Mouse (Mus musculus) heart, postnatal 14 days (tissue): Measurements from ENCODE around the gene Ddr2. TPM values are rescaled to one million over a fixed set of nuclear protein-coding genes. Genes with fewer than 3 reads are reported as not detected.

Experiments
- DNase-seq, 2 experiments: peaks; one replicate each; pipeline ENCODE4 v3.0.0; 2021 to 2022
- intact Hi-C: fragments of 180-260 bp; cut with DNase I; formaldehyde crosslinking; loops from one replicate; pipeline ENCODE4 v1.15.1; 2025
- long read RNA-seq, 2 experiments: library from polyadenylated mRNA; stranded (forward); transcript quantifications; one replicate each; pipeline ENCODE4 v2.0.0; 2021
- total RNA-seq, 2 experiments: library from RNA; stranded (reverse); gene quantifications; 2 replicates each; pipeline ENCODE4 v1.2.3; 2021

Ddr2 gene
- total RNA-seq, result 10 to 100 TPM; 25.3 to 26.8 TPM
- long read RNA-seq, experiment 1, partial matches to known transcripts, result 1 of 4 reads
- long read RNA-seq, experiment 1, other reads (novel, unspliced or antisense), result 3 of 4 reads
- long read RNA-seq, experiment 2, partial matches to known transcripts, result 2 of 5 reads
- long read RNA-seq, experiment 2, other reads (novel, unspliced or antisense), result 3 of 5 reads

- peak; percentile 73 to 74 for DNase-seq
- intact Hi-C loops, result loop anchor here (5.0 kb wide), 1 partner anchor 98 kb away; no protein-coding TSS in a partner anchor
Measured at GRCm38 (mm10) chr1:170110516-170111332, at the start of gene Ddr2. TSS of gene Ddr2 (minus strand) at chr1:170110762.

DNA sequence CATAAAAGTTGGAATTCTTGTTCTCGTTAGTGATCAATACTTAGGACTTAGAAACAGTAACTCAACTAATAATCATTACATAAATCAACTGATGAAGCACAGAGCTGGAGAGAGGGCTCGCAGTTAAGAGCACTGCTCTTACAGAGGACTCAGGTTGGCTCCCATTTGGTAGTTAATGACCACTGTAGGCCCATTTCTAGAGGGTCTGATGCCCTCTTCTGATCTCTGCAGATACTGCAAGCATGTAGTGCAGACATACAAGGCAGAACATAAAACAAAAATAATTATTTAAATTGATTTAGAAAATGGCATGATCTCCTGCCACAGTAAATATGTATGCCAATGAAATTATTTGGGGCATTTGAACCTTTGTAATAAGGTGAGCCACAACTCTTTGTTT, 49.1 kb upstream of the Ddr2 start:
- intact Hi-C loops, result no loop called here
- no peak for DNase-seq

- intact Hi-C loops, result no loop called here
- no peak for DNase-seq
Measured at GRCm38 (mm10) chr1:170155761-170156160, 45.2 kb upstream of the Ddr2 start.

DNA sequence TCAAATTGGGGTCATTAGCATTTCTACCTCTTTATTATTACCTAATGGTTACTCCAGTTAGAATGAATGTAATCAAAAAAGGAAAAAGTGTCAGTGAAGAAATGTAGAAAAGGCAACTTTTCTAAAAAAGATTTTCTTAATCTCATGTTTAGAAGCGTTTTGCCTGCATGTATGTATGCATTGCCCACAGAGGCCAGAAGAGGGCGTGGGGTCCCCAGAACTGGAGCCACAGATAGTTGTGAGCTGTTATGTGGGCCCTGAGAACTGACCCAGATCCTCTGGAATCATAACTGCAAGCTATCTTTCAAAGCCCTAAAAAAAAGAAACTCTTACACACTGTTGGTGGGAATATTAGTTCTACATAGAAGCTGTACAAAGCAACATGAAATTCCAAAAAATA, 44.7 kb upstream of the Ddr2 start:
- no peak for DNase-seq
- intact Hi-C loops, result no loop called here

GRCm38 (mm10) chr1:170153986-170154385, 43.4 kb upstream of the Ddr2 start:
- intact Hi-C loops, result no loop called here
- no peak for DNase-seq

GRCm38 (mm10) chr1:170152552-170152951, 42.0 kb upstream of the Ddr2 start:
- no peak for DNase-seq
- intact Hi-C loops, result no loop called here

GRCm38 (mm10) chr1:170150870-170151269, 40.3 kb upstream of the Ddr2 start:
- intact Hi-C loops, result no loop called here
- DNase-seq, result no peak

DNA sequence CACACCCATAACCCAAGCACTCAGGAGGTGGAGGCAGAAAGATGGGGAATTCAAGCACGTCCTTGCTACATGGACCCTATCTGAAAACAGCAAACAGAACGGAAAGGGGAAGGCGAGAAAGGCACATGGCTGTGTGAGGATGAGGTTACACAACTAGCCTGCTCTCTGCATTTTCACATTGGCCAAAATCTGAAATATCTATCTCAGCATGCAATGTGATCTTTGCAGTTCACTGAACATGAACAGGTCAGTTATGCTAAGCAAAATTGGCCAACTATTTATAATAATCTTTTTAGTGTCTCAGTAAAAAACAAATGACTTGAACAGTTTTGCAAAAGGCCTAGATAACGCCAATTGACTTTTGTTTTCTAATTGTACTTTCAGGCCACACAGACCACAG, 39.2 kb upstream of the Ddr2 start:
- DNase-seq, result no peak
- intact Hi-C loops, result no loop called here

DNA sequence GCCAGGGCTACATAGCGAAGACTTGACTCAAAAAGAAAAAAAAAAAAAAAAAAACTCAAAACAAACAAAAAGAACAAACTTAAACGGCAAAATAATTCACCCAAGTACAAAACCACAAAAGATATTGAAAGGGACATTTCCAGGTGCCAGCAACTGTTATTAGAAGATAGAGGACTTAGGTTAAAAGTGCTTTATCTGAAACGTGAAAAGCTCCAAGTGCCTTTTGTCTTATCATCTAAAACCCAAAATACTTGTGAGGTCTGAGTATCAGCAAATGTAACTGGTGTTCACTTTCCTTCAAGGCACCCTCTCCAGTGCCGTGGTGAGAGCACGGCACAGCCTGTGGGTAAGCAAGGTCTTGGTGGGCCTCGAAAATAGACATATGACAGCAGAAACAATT, 38.0 kb upstream of the Ddr2 start:
- no peak for DNase-seq
- intact Hi-C loops, result no loop called here

DNA sequence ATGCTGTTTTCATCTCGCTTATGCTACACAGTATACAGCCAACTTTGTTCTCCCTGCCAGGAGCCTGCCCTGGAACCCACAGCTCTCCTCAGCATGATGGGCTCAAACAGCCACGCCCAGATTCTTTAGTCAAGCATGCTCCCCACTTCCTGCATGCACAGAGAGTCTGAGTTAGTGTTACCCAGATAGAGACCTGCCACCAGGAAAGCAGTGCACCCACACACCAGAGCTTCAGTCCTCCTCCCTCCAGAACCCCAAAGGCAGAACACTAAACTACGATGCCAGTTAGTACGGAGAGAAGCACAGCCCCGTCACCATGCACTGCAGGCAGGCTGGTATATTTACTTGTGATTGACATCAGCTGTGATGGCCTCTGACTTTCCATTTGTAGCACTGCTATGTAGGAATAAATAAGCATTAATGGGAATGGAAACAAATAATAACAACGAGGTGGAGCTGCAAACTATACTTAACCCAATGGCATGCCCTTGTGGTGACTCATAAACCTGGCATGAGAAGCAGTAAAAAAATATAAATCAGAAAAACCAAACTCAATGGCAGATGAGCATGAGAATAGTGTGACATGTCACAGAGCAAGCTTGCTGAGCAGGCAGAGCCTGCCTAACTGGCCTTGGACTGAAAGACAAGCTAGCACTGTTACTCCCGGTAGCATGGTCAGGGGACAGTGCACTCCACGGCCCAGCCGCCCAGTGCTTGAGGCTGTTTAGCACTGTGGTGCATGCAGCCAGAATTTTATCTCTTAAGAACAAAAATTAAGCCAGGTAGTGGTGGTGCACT, 37.3 kb upstream of the Ddr2 start:
- DNase-seq, result no peak

DNA sequence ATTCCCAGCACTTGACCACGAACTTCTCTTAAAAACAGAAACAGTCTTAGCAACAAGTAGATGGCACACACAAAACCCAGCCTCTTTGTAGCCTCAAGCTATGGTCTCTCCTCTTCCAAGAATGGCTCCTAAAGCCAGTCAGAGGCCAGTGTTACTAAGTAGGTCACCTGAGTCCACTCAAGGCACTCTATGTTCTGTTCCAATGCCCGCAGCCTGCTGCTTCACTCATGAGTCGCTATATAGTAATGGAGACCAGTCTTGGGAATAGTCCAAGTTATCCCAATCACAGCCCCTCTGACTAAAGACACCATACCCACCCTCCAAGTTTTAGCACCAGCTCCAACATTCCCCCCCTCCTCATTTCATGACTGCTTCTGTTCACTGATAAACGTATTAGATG, 35.0 kb upstream of the Ddr2 start:
- intact Hi-C loops, result no loop called here
- DNase-seq, result no peak

More for the DNA sequence above, 37.3 kb upstream of the Ddr2 start:
- intact Hi-C loops, result no loop called here

DNA sequence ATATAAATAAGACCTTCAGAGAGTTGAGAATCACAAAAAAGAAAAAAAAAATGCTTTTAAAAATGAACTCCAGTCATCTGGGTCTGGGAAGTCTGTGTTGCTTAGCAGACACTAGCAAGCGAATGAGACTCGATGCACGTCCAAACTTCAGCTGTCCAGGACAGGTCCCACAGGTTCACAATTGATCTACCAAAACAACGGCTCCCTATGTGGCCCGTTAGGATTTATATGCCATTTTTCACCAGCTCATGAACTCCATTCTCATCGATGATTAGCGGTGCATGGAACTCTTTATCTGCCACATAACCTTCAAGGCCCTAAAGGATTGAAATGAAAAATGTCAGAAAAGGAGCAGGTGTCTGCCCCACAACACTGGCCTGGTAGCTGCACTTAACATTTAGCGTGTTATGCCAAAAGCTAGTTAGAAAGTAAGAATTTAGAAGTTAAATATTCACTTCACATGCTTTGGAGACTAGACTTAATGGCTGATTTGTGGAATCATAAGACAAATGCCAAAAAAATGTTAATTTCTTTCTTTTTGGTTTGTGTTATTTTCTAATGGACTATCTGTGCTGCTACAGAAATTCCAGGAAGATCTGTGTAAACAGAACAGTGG, 31.8 kb upstream of the Ddr2 start:
- intact Hi-C loops, result loop anchor here (5.0 kb wide), 1 partner anchor 65 kb away; no protein-coding TSS in a partner anchor
- DNase-seq, result no peak

DNA sequence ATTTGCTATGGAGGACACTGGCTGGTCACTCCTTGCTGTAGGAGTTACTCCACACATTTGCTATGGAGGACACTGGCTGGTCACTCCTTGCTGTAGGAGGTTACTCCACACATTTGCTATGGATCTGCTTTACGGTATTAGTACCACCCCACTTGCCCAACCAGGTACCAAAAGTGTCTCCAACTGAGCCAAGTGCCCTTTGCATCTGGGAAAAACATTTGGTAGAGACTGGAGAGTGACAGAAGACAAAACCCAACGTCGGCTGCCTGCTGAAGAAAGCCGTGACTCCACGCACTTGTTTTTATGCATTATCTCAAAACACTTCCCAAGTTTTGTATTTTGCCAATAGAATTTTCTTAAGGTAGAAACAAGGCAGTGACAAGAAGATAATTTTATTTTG, 31.1 kb upstream of the Ddr2 start:
- intact Hi-C loops, result loop anchor here (5.0 kb wide), 1 partner anchor 66 kb away; no protein-coding TSS in a partner anchor
- no peak for DNase-seq

GRCm38 (mm10) chr1:170136351-170137009, 25.9 kb upstream of the Ddr2 start:
- DNase-seq, result peak; percentile 69 to 82
- intact Hi-C loops, result loop anchor here (2.0 to 5.0 kb wide), 6 partner anchors 38 to 604 kb away; partner anchors contain the start of genes Nuf2 and Uap1

DNA sequence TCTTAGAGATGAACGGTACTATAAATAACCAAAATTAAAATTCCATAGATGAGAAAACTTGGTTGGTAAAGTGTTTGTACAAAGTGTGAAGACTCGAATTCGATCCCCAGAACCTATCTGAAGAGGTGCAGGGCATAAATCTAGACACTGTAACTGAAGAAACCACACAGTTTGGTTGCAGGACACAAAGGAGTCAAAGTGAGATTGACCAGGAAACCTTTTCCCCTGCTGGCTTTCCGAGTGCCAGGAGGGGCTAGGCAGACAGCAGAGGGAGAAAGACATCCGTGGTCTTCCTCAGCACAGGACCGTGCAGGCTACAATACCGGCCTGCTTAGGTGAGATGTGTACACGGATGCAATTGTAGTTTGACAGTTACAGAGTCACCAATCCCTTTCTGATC, 23.7 kb upstream of the Ddr2 start:
- intact Hi-C loops, result no loop called here

GRCm38 (mm10) chr1:170130962-170131361, 20.4 kb upstream of the Ddr2 start:
- intact Hi-C loops, result no loop called here
- no peak for DNase-seq

More for the DNA sequence above, 23.7 kb upstream of the Ddr2 start:
- DNase-seq, result no peak

- intact Hi-C loops, result no loop called here
- no peak for DNase-seq
Measured at GRCm38 (mm10) chr1:170124644-170125043, 14.1 kb upstream of the Ddr2 start.

- no peak for DNase-seq
- intact Hi-C loops, result loop anchor here (5.0 kb wide), 1 partner anchor 101 kb away; no protein-coding TSS in a partner anchor
Measured at GRCm38 (mm10) chr1:170113616-170114015, 3.1 kb upstream of the Ddr2 start.

DNA sequence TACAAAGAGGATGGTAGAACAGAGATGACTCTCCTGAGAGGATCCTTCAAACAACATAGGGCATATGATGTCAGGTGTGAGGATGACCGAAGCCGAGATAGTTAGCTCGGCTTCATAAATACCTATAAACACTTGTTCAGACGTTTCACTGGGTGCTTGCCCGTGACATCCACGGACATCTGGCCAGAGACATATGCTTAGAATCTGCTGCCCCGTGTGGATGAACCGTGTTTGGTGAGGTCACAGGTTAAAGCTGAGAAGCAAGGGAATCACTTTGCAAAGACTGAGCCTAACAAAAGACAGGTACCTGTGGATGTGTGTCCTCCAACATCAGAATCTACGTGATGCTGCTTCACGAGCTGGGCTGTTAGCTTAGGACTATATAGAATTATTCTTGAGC, 1.7 kb upstream of the Ddr2 start:
- no peak for DNase-seq
- intact Hi-C loops, result loop anchor here (5.0 kb wide), 1 partner anchor 100 kb away; no protein-coding TSS in a partner anchor
